Mouse (Mus musculus) T-cell, adult 66 days (primary cell): ENCODE measurements around the gene Iapp. TPM values are rescaled to one million over a fixed set of nuclear protein-coding genes. Genes with fewer than 3 reads are reported as not detected.

Source experiments
- total RNA-seq, 2 experiments: library from RNA; stranded (reverse); gene quantifications; 3 replicates in 1 of 2; 4 replicates in 1 of 2; pipeline ENCODE4 v1.2.4; 2023

Iapp gene
- total RNA-seq: not detected

GRCm38 (mm10) chr6:142298098-142298497 is at the start of gene Iapp:
Gene Iapp (plus strand): TSS chr6:142298423.

GRCm38 (mm10) chr6:142322881-142323280 is 24.7 kb downstream of the Iapp start, which contains the start of gene Slco1a5:
Gene Slco1a5 (minus strand): TSS chr6:142322981.

GRCm38 (mm10) chr6:142345440-142346038 is 47.3 kb downstream of the Iapp start, which contains the start of gene Pyroxd1:
Gene Pyroxd1 (plus strand): TSS chr6:142345654.

Other genes starting within 250 kb of the Iapp start
- 1 to 10 TPM in 1 of 2 experiments, not detected in 1; 1.5 TPM for gene Slco1a6, start 89.9 kb upstream of the Iapp start, total RNA-seq
- not detected for gene Slco1a5, start 24.6 kb downstream of the Iapp start, total RNA-seq
- 10 to 100 TPM; 21.2 to 23.2 TPM for gene Pyroxd1, start 47.2 kb downstream of the Iapp start, total RNA-seq
- 10 to 100 TPM; 35.1 to 47.3 TPM for gene Recql, start 88.7 kb downstream of the Iapp start, total RNA-seq
- 10 to 100 TPM; 27.6 to 28.5 TPM for gene Golt1b, start 88.8 kb downstream of the Iapp start, total RNA-seq
- 1 to 10 TPM in 1 of 2 experiments, under 1 TPM in 1; 0.79 to 1.2 TPM for gene Spx, start 115.0 kb downstream of the Iapp start, total RNA-seq
- not detected for gene Gys2, start 174.7 kb downstream of the Iapp start, total RNA-seq
- gene Ldhb, start 209.5 kb downstream of the Iapp start, total RNA-seq: 10 to 100 TPM; 24.9 to 29.0 TPM